Mouse (Mus musculus): Measurements from ENCODE around the gene Gsk3a. TPM values are rescaled to one million over a fixed set of nuclear protein-coding genes. Genes with fewer than 3 reads are reported as not detected.
"Not testable (repeated sequence)": the region's sequence is repeated elsewhere in the genome, so short reads cannot be mapped to it uniquely, and the experiment has no call there.

Gene Gsk3a
- total RNA-seq, 2 experiments from 2014 or later: 184 to 190 TPM

GRCm38 (mm10) chr7:25273259-25274241, 35.9 kb upstream of the Gsk3a start:
- no peak for DNase-seq (ENCODE audit: low spot score in 2 of 2)

- DNase-seq (ENCODE audit: low spot score in 2 of 2): no peak
Measured at GRCm38 (mm10) chr7:25272445-25273258, 35.0 kb upstream of the Gsk3a start.

GRCm38 (mm10) chr7:25271651-25272444, 34.2 kb upstream of the Gsk3a start:
- no peak for DNase-seq (ENCODE audit: low spot score in 2 of 2)

GRCm38 (mm10) chr7:25270652-25271633, 33.3 kb upstream of the Gsk3a start:
- no peak for DNase-seq (ENCODE audit: low spot score in 2 of 2)

GRCm38 (mm10) chr7:25269545-25270271, 32.1 kb upstream of the Gsk3a start:
- DNase-seq (ENCODE audit: low spot score in 2 of 2): no peak

- DNase-seq (ENCODE audit: low spot score in 2 of 2): no peak
Measured at GRCm38 (mm10) chr7:25269029-25269428, 31.4 kb upstream of the Gsk3a start.

- DNase-seq (ENCODE audit: low spot score in 2 of 2): no peak
Measured at GRCm38 (mm10) chr7:25268588-25268987, 30.9 kb upstream of the Gsk3a start.

GRCm38 (mm10) chr7:25267751-25268463, 30.3 kb upstream of the Gsk3a start:
- peak; percentile 100 for DNase-seq (ENCODE audit: low spot score in 2 of 2)

- DNase-seq (ENCODE audit: low spot score in 2 of 2): peak in 1 of 2 experiments; percentile 100
Measured at GRCm38 (mm10) chr7:25267301-25267750, 29.7 kb upstream of the Gsk3a start, which contains the start of gene Cic. Gene Cic (plus strand): TSS chr7:25267704.

- no peak for DNase-seq (ENCODE audit: low spot score in 2 of 2)
Measured at GRCm38 (mm10) chr7:25266180-25266962, 28.7 kb upstream of the Gsk3a start.

GRCm38 (mm10) chr7:25265743-25266142, 28.1 kb upstream of the Gsk3a start:
- DNase-seq (ENCODE audit: low spot score in 2 of 2): not testable (repeated sequence)

GRCm38 (mm10) chr7:25263968-25264870, 26.6 kb upstream of the Gsk3a start:
- DNase-seq (ENCODE audit: low spot score in 2 of 2): no peak

- DNase-seq (ENCODE audit: low spot score in 2 of 2): no peak
Measured at GRCm38 (mm10) chr7:25261896-25262295, 24.2 kb upstream of the Gsk3a start.

- no peak for DNase-seq (ENCODE audit: low spot score in 2 of 2)
Measured at GRCm38 (mm10) chr7:25251822-25252221, 14.2 kb upstream of the Gsk3a start.

- DNase-seq (ENCODE audit: low spot score in 2 of 2): peak in 1 of 2 experiments; percentile 69
Measured at GRCm38 (mm10) chr7:25251071-25251791, 13.6 kb upstream of the Gsk3a start.

Data from layer of hippocampus, postnatal 14 days (tissue).